Mouse (Mus musculus) heart, embryonic 16.5 days (tissue): ENCODE results near the gene Sdhc. TPM values are rescaled to one million over a fixed set of nuclear protein-coding genes. Genes with fewer than 3 reads are reported as not detected.
"Not testable (repeated sequence)": the region's sequence is repeated elsewhere in the genome, so short reads cannot be mapped to it uniquely, and the experiment has no call there.

Experiments
- ATAC-seq: fragments of 200-750 bp; cut with Nextera tagmentation; replicated peaks from 2 replicates; pipeline ENCODE4 v1.8.0; 2017; ENCODE audit warnings: moderate number of reproducible peaks; ENCODE audit not compliant: insufficient read depth, low FRiP score; ENCODE audit errors: extremely low read depth
- H3K27ac ChIP-seq: fragments of 300-500 bp; sonication (generic); 2 replicates; pipeline ENCODE4 v1.5.1; 2014; ENCODE audit warnings: mild to moderate bottlenecking, low read length, control low read depth, moderate library complexity
- H3K27me3 ChIP-seq: fragments of 300-500 bp; sonication (generic); 2 replicates; pipeline ENCODE4 v1.6.1; 2014; ENCODE audit warnings: low read length, mixed read lengths; ENCODE audit not compliant: control insufficient read depth, insufficient read depth
- H3K36me3 ChIP-seq: fragments of 300-500 bp; sonication (generic); 2 replicates; pipeline ENCODE4 v1.6.1; 2014; ENCODE audit not compliant: control insufficient read depth, insufficient read depth
- H3K4me1 ChIP-seq: fragments of 300-500 bp; sonication (generic); 2 replicates; pipeline ENCODE4 v1.6.1; 2014; ENCODE audit warnings: low read length, mixed read lengths; ENCODE audit not compliant: control insufficient read depth, insufficient read depth
- H3K4me2 ChIP-seq: fragments of 300-500 bp; sonication (generic); 2 replicates; pipeline ENCODE4 v1.6.1; 2014; ENCODE audit warnings: low read depth, mild to moderate bottlenecking, control low read depth, low read length
- H3K4me3 ChIP-seq: fragments of 300-500 bp; sonication (generic); 2 replicates; pipeline ENCODE4 v1.5.1; 2014; ENCODE audit warnings: mild to moderate bottlenecking, control low read depth, low read length
- H3K9ac ChIP-seq: fragments of 300-500 bp; sonication (generic); 2 replicates; pipeline ENCODE4 v1.6.1; 2014; ENCODE audit warnings: low read length, control low read depth
- H3K9me3 ChIP-seq: fragments of 300-500 bp; sonication (generic); replicated peaks from 2 replicates; pipeline ENCODE4 v1.6.1; 2016; ENCODE audit warnings: low read length; ENCODE audit not compliant: control insufficient read depth
- WGBS: fragments of 180-500 bp; shearing (Covaris S2); extraction: QIAGEN DNeasy Blood & Tissue Kit; methylation state at CpG from one replicate; pipeline ENCODE4 v1.1.7; 2014; 5-methylcytosine and 5-hydroxymethylcytosine counted together
- polyA plus RNA-seq: library from polyadenylated mRNA; unstranded; fragments of >200 nt; fragmentation: Nextera tagmentation; extraction: Ambion mirVana; gene quantifications from 2 replicates; pipeline ENCODE4 v1.2.1, GENCODE M21; 2015

Gene Sdhc
- polyA plus RNA-seq, 1 experiment from 2014 or later = 622 TPM

DNA sequence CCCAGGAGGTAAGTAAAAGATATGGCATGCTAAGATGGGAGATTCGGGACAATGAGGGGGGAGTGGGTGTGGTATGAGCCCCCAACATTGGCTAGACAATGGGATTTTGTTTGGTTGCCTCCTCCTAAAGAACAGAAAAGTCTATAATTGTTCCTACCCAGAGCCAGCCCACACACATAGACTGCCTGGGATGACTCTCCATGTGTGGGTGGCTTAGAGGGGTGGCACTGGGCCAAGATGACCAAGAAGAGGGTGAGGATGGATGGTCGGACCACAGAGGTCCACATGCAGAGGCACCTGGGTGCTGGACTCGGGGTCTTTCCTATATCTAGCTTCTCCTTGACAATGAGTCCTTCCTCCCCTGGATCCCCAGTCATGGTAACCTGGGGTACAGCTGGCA lies 6.2 kb upstream of the Sdhc start:
- H3K36me3 ChIP-seq = no peaks in the 10 kb centered on the region
- H3K27me3 ChIP-seq = peaks cover 19% of the 10 kb centered on the region
- H3K9me3 ChIP-seq = no peaks in the 10 kb centered on the region
- no peak overlapping the region for H3K27ac ChIP-seq
- H3K4me1 ChIP-seq = peaks cover 5% of the 10 kb centered on the region; the same call in 1 of the 2 replicates
- H3K9ac ChIP-seq = no peak overlapping the region
- H3K4me3 ChIP-seq = no peak overlapping the region
- 59% methylated on average over 3 of the region's 3 CpGs for WGBS
- H3K4me2 ChIP-seq = no peak overlapping the region
- ATAC-seq = no peak

DNA sequence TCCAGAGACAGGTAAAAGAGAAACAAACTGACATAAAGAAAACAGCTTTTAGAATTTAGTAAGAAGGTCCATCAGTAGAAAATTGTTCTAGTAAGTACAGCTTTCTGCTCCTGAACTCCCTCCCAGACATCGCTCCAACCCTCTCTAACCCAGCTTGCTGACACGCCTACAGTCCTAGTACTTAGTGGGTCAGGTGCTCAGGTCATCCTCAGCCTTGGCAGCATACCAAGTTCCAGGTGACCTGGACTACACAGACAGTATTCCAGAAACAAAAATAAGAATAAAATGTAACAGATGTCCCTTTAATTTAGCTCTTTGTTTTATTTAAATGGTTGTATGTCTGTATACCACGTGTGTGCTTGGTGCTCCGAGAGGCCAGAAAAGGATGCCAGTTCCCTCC lies 1.6 kb upstream of the Sdhc start:
- Histone ChIP-seq H3K27me3 (peaks cover 10% of the 10 kb centered on the region), H3K36me3 (no peaks in the 10 kb centered on the region), H3K9ac (no peak overlapping the region), H3K4me2 (no peak overlapping the region), H3K4me3 (no peak overlapping the region), H3K9me3 (no peaks in the 10 kb centered on the region), H3K27ac (no peak overlapping the region), H3K4me1 (peaks cover 20% of the 10 kb centered on the region)
- 80% methylated on average over 4 of the region's 4 CpGs for WGBS
- no peak for ATAC-seq

DNA sequence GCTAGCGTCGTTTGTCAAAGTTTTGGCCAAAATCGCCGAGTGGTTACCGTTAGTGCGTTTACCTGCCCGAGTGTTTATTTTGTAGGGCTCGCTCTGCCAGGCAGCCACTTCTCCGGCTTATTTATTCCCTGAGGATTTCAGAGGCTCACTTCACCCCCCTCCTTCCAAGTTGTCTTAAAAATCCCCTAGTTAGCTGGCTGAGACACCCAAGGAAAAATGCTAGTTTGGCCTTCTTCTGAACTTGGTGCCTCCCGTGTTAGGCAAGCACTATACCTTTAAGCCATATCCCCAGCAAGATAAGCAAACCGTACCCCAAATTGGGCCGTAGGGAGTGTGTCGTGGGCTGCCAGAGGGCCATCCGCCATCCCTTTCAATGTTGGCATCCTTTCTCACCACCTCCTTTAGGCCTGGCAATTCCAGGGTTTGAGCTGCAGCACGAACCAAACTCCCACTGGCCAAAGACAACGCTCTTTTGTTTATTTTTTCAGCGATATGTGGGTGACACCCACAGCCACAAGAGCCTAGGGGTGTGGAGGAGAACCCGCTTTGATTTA lies 512 bp upstream of the Sdhc start:
- Histone ChIP-seq H3K36me3 (no peaks in the 10 kb centered on the region), H3K9ac (peak overlapping the region; percentile 99), H3K4me1 (peaks cover 20% of the 10 kb centered on the region), H3K9me3 (no peaks in the 10 kb centered on the region), H3K4me2 (peak overlapping the region; percentile 91), H3K4me3 (peak overlapping the region; percentile 98), H3K27me3 (peaks cover 2% of the 10 kb centered on the region), H3K27ac (peak overlapping the region; percentile 96)
- no peak; the same call in 1 of the 2 replicates for ATAC-seq
- 4% methylated on average over 18 of the region's 18 CpGs for WGBS

DNA sequence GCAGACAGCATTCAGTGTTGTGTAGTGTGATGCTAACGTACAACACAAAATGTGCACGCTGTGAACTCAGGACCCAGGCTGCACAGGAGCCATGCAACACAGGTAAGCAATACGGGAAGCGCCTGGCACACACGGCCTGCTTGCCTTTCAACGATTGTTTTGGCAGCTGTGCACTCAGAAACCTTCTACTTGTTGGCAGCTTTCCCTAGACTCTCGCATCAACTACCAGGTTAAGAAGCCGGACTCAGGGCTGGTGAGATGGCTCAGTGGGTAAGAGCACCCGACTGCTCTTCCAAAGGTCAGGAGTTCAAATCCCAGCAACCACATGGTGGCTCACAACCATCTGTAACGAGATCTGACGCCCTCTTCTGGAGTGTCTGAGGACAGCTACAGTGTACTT lies 7.4 kb downstream of the Sdhc start:
- 80% methylated on average over 9 of the region's 11 CpGs for WGBS
- not testable (repeated sequence) for ATAC-seq, H3K9me3 ChIP-seq, H3K4me1 ChIP-seq, H3K4me2 ChIP-seq, H3K4me3 ChIP-seq, H3K27me3 ChIP-seq, H3K27ac ChIP-seq, H3K9ac ChIP-seq
- H3K36me3 ChIP-seq = peaks cover 42% of the 10 kb centered on the region

DNA sequence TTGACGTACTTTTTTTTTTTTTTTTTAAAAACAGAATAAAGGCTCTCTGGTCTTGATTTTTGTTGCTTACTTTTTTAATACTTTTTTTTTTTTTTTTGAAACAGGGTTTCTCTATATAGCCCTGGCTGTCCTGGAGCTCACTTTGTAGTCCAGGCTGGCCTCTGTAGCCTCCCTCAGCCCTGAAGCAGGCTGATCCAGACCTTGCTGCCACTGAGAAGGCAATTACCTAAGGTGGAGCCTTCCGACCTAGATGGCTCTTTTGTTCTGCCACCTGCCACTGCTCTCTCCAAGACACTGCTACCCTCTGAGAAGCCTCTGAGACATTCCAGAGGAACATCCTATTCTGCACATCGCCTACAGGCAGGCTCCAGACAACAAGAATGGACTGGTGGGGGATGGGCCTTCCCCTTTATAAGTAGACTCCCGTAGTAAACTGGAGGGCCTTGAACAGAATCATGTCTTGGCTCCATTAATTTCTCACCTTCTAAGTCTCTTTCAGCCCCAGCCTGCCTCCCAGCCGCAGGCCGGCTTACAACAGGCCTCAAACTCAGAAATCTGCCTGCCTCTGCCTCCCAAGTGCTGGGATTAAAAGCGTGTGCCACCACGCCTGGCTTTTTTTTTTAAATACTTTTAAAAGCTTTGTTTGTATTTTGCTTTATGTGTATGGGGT lies 12.8 kb downstream of the Sdhc start:
- not testable (repeated sequence) for H3K27ac ChIP-seq, H3K27me3 ChIP-seq, H3K9me3 ChIP-seq, H3K4me3 ChIP-seq, ATAC-seq, H3K9ac ChIP-seq, H3K4me1 ChIP-seq, H3K4me2 ChIP-seq
- 91% methylated on average over 8 of the region's 8 CpGs for WGBS
- peaks cover 68% of the 10 kb centered on the region for H3K36me3 ChIP-seq

DNA sequence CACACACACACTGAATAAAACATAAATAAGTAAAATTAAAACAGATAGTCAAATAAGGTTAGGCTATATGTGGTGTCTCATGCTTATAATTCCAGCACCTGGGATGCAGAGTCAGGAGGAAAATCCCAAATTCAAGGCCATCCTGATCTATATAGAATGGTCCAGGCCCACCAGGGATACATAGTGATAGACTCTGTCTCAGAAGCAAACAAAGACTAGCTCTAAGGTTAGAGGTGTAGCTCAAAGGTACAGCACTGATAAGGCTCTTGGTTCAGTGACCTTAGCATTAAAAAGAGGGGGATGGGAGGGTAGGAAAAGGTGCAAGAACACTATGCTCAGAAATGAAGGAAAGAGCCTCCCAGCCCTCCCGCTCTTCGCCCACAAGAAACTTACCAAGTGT lies 14.8 kb downstream of the Sdhc start:
- ATAC-seq = no peak
- Histone ChIP-seq H3K4me1 (peaks cover 4% of the 10 kb centered on the region; the same call in 1 of the 2 replicates), H3K27me3 (no peaks in the 10 kb centered on the region), H3K4me3 (no peak overlapping the region), H3K36me3 (peaks cover 59% of the 10 kb centered on the region), H3K27ac (no peak overlapping the region), H3K9me3 (no peaks in the 10 kb centered on the region), H3K9ac (no peak overlapping the region), H3K4me2 (no peak overlapping the region)
- 97% methylated on average over 2 of the region's 2 CpGs for WGBS

DNA sequence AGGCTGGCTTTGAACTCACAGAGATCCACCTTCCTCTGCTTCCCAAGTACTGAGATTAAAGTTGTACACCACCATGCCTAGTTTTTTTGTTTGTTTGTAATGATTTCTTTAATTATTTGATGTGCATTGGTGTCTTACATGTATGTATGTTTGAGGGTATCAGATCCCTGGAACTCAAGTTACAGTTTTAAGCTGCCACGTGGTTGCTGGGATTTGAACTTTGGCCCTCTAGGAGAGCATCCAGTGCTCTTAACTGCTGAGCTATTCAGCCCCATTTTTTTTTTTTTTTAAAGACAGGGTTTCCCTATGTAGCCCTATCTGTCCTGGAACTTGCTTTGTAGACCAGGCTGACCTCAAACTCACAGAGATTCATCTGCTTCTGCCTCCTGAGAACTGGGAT lies 19.4 kb downstream of the Sdhc start:
- peaks cover 68% of the 10 kb centered on the region for H3K36me3 ChIP-seq
- H3K9me3 ChIP-seq = no peaks in the 10 kb centered on the region
- no peaks in the 10 kb centered on the region for H3K27me3 ChIP-seq
- ATAC-seq = no peak
- H3K4me1 ChIP-seq = peaks cover 4% of the 10 kb centered on the region; the same call in 1 of the 2 replicates
- H3K4me3 ChIP-seq = no peak overlapping the region
- whole genome bisulfite sequencing = 83% methylated on average over 1 of the region's 1 CpGs
- no peak overlapping the region for H3K4me2 ChIP-seq
- no peak overlapping the region for H3K27ac ChIP-seq
- no peak overlapping the region for H3K9ac ChIP-seq

DNA sequence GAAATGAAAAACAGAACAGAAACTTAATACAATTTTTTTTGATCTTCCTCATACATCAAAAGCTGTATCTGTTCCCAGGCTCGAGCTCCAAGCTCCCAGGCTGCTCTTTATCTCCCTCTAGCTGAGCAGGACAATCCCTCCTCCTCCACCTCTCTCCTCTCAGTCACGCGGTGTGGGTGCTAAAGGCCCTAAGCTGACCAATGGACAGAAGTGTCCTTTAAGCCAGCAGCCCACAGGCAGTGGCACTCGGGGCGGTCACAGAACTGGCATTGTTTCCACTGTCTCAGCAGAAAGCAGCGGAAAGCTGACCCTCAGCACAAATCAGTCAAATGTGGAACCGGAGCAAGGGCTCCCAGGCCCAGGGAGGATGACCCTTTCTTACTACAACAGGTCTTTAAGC lies 21.2 kb downstream of the Sdhc start:
- Histone ChIP-seq H3K27me3 (no peaks in the 10 kb centered on the region), H3K4me1 (peaks cover 4% of the 10 kb centered on the region; the same call in 1 of the 2 replicates), H3K4me2 (no peak overlapping the region), H3K9ac (no peak overlapping the region), H3K9me3 (no peaks in the 10 kb centered on the region), H3K36me3 (peaks cover 52% of the 10 kb centered on the region), H3K27ac (no peak overlapping the region), H3K4me3 (no peak overlapping the region)
- 64% methylated on average over 7 of the region's 7 CpGs for WGBS
- ATAC-seq = no peak

DNA sequence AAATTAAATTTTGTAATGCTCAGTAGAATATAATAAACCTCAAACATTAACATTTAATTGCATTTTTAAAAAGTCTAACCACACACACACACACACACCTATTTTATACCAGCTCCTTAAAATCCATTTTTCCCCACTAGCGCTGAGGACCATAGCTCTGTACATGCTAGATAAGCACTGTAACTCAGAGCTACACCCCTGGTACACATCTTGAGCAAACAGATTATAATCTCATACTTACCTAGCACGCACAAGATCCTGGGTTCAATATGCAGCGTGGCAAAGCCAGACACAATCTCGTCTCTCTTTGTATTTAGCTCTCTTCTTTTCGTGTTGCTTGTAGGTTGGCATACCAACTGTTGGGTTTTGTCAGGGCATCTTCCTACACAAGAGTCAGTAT lies 26.0 kb downstream of the Sdhc start:
- Histone ChIP-seq H3K36me3 (peaks cover 23% of the 10 kb centered on the region), H3K4me2 (no peak overlapping the region), H3K9me3 (no peaks in the 10 kb centered on the region), H3K4me1 (peaks cover 7% of the 10 kb centered on the region; the same call in 1 of the 2 replicates), H3K27ac (no peak overlapping the region), H3K9ac (no peak overlapping the region), H3K4me3 (no peak overlapping the region), H3K27me3 (no peaks in the 10 kb centered on the region)
- WGBS = 83% methylated on average over 5 of the region's 5 CpGs
- ATAC-seq = no peak
